Mouse (Mus musculus): ENCODE measurements around the gene Asgr1.

- TF ChIP-seq CTCF (IDR thresholded peaks at IDR 0.05; ENCODE audit: low read depth, low read length): no peak
- TF ChIP-seq POLR2AphosphoS5 (IDR thresholded peaks at IDR 0.05; ENCODE audit: insufficient replicate concordance, low read depth, low read length): no peak
- TF ChIP-seq GATA1 (IDR thresholded peaks at IDR 0.05; ENCODE audit: borderline replicate concordance, low read length): no peak
- no peak for TF ChIP-seq GATA2 (IDR thresholded peaks at IDR 0.05; ENCODE audit: borderline replicate concordance, low read depth, low read length)
Measured at GRCm38 (mm10) chr11:70017199-70017767, 36.6 kb upstream of the Asgr1 start.
